Mouse (Mus musculus): ENCODE data around the gene Nrsn1.

GRCm38 (mm10) chr13:25269039-25269438 lies 1.3 kb downstream of the Nrsn1 start:
- no peak for TF ChIP-seq CTCF (IDR thresholded peaks at IDR 0.05; ENCODE audit: low read depth, low read length)
- no peak for TF ChIP-seq POLR2A (IDR thresholded peaks at IDR 0.05; ENCODE audit: borderline replicate concordance, low read depth, low read length)

Data from bone marrow macrophage, adult 2 months (primary cell).